Mouse (Mus musculus): ENCODE measurements around the gene Crx. TPM values are rescaled to one million over a fixed set of nuclear protein-coding genes. Genes with fewer than 3 reads are reported as not detected.

Crx gene
- not detected in 2 replicates for polyA plus RNA-seq (2014; fragmentation: Nextera tagmentation; extraction: Ambion mirVana)

- Histone ChIP-seq H3K4me2 (ENCODE audit: low read length) (no peak within 1 kb of the TSS), H3K9me3 (ENCODE audit: control insufficient read depth, low read length) (no peaks in the 10 kb centered on the region), H3K27me3 (ENCODE audit: control insufficient read depth, insufficient read depth, low read length) (no peaks in the 10 kb centered on the region), H3K9ac (ENCODE audit: low read length) (no peak within 1 kb of the TSS), H3K36me3 (ENCODE audit: control insufficient read depth, insufficient read depth, low read length) (no peaks in the 10 kb centered on the region), H3K4me3 (ENCODE audit: control insufficient read depth in 1 of 2, insufficient read depth in 1 of 2, low read depth in 1 of 2, low read length in 2 of 2) (no peak within 1 kb of the TSS), H3K27ac (replicated peaks in 1 of 2; ENCODE audit: control insufficient read depth in 1 of 2, insufficient read depth in 1 of 2, low read depth in 2 of 2, low read length in 2 of 2) (no peak within 1 kb of the TSS), H3K4me1 (ENCODE audit: control insufficient read depth in 2 of 2, insufficient read depth in 2 of 2, low read length in 2 of 2) (no peaks in the 10 kb centered on the region)
- whole genome bisulfite sequencing, result 28% methylated on average over 4 of the region's 4 CpGs
- ATAC-seq (ENCODE audit: insufficient number of reproducible peaks, insufficient read depth, low FRiP score, low read depth), result no peak
These were observed at the start of gene Crx for GRCm38 (mm10) chr7:15879756-15880155. Crx (minus strand) TSS chr7:15879968.

DNA sequence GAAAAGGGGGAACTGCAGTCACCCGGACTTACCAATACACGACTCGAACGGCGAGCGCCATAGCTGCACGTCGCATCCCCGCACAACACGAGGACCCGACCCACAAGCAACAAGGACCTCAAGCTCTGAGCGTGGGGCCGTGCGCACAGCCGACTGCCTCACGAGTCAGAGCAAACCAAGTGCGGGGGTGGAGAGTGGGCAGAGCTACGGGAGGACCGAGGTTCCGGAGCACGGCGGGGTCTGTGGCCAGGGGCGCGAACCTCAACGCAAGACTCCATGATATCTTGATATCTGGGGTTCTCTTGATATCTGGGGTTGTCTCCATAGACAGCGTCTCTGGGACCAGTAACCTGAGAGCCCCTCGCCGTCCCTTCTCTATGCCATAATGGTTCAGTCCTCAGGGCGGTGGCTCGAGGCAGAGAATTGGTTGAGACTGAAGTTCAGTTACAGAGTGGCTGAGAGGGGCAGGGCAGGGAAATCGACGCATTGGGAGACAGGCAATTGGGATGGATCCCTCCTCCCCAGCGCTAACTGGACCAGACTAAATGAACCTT lies 42.5 kb upstream of the Crx start, which contains the start of gene Selenow:
Selenow (minus strand) TSS at position 183 of the 554 bp plus-strand sequence.
- peak; percentile 91 for ATAC-seq (ENCODE audit: insufficient number of reproducible peaks, insufficient read depth, low FRiP score, low read depth)
- WGBS, result under 1% methylated on average over 33 of the region's 33 CpGs
- peak within 1 kb of the TSS; percentile 82 to 87 for H3K27ac ChIP-seq (replicated peaks in 1 of 2; ENCODE audit: control insufficient read depth in 1 of 2, insufficient read depth in 1 of 2, low read depth in 2 of 2, low read length in 2 of 2)
- no peaks in the 10 kb centered on the region for H3K27me3 ChIP-seq (ENCODE audit: control insufficient read depth, insufficient read depth, low read length)
- H3K9me3 ChIP-seq (ENCODE audit: control insufficient read depth, low read length), result no peaks in the 10 kb centered on the region
- H3K4me3 ChIP-seq (ENCODE audit: control insufficient read depth in 1 of 2, insufficient read depth in 1 of 2, low read depth in 1 of 2, low read length in 2 of 2), result peak within 1 kb of the TSS; percentile 67 to 84
- peaks cover 31% of the 10 kb centered on the region for H3K36me3 ChIP-seq (ENCODE audit: control insufficient read depth, insufficient read depth, low read length)
- peak within 1 kb of the TSS; percentile 90 for H3K4me2 ChIP-seq (ENCODE audit: low read length)
- H3K4me1 ChIP-seq (ENCODE audit: control insufficient read depth in 2 of 2, insufficient read depth in 2 of 2, low read length in 2 of 2), result peaks cover 15 to 23% of the 10 kb centered on the region in 2 experiments
- peak within 1 kb of the TSS; percentile 89 for H3K9ac ChIP-seq (ENCODE audit: low read length)

DNA sequence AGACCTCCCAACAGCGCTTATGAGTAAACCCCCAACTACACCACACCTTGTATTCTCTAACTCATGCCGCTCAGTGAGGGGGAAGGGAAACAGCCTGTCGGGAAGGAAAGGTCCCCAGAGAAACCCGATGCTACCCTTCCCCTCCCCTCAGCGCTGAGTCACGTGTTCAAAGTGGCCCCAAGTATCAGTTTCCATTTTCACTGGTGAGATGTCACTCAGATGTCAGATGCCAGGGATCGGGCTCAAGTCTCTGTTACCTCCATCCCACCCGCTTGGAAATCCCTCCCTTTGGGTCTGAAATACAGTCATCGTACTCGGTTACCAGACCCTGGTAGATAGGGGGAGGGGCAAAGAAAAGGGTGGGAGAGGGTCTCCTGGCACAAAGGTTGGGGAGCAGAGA lies 42.0 kb upstream of the Crx start:
- ATAC-seq (ENCODE audit: insufficient number of reproducible peaks, insufficient read depth, low FRiP score, low read depth), result peak; percentile 45
- Histone ChIP-seq H3K4me2 (ENCODE audit: low read length) (peak overlapping the region; percentile 90), H3K27me3 (ENCODE audit: control insufficient read depth, insufficient read depth, low read length) (no peaks in the 10 kb centered on the region), H3K36me3 (ENCODE audit: control insufficient read depth, insufficient read depth, low read length) (peaks cover 36% of the 10 kb centered on the region), H3K4me3 (ENCODE audit: control insufficient read depth in 1 of 2, insufficient read depth in 1 of 2, low read depth in 1 of 2, low read length in 2 of 2) (peak overlapping the region; percentile 67 to 84), H3K27ac (replicated peaks in 1 of 2; ENCODE audit: control insufficient read depth in 1 of 2, insufficient read depth in 1 of 2, low read depth in 2 of 2, low read length in 2 of 2) (peak overlapping the region; percentile 62 to 87), H3K9ac (ENCODE audit: low read length) (peak overlapping the region; percentile 89), H3K4me1 (ENCODE audit: control insufficient read depth in 2 of 2, insufficient read depth in 2 of 2, low read length in 2 of 2) (peaks cover 15 to 23% of the 10 kb centered on the region in 2 experiments), H3K9me3 (ENCODE audit: control insufficient read depth, low read length) (no peaks in the 10 kb centered on the region)
- 0% methylated on average over 10 of the region's 10 CpGs for WGBS

DNA sequence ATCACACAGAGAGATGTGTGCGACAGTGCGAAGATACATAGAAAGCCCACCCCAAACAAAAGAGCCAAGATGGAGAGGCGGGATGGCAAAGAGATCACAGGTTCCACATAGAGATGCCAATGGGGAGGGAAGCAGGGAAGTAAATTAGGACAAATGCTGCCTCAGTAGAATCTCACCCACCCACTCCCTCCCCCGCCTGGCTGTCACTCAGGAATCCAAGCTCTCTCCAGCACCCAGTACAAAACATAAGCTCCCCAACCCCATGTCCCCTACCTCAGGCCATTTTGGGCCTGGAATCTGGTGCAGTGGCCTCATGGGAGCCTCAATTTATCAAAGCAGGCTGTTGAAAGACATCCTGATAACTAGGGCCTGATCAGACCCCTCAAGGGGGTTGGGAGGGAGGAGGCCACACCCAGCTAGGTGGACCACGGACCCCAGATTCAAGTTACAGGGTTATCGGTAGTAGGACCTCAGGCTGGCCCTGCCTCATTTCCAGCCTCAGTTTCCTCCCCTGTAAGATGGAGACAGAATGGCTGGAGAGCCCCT lies 41.0 kb upstream of the Crx start:
- no peaks in the 10 kb centered on the region for H3K27me3 ChIP-seq (ENCODE audit: control insufficient read depth, insufficient read depth, low read length)
- peak overlapping the region; percentile 90 for H3K4me2 ChIP-seq (ENCODE audit: low read length)
- H3K9ac ChIP-seq (ENCODE audit: low read length), result peak overlapping the region; percentile 89
- peaks cover 45% of the 10 kb centered on the region for H3K36me3 ChIP-seq (ENCODE audit: control insufficient read depth, insufficient read depth, low read length)
- ATAC-seq (ENCODE audit: insufficient number of reproducible peaks, insufficient read depth, low FRiP score, low read depth), result no peak
- no peak overlapping the region for H3K27ac ChIP-seq (replicated peaks in 1 of 2; ENCODE audit: control insufficient read depth in 1 of 2, insufficient read depth in 1 of 2, low read depth in 2 of 2, low read length in 2 of 2)
- 63% methylated on average over 6 of the region's 6 CpGs for WGBS
- H3K4me3 ChIP-seq (ENCODE audit: control insufficient read depth in 1 of 2, insufficient read depth in 1 of 2, low read depth in 1 of 2, low read length in 2 of 2), result peak overlapping the region; percentile 67 to 84
- no peaks in the 10 kb centered on the region for H3K9me3 ChIP-seq (ENCODE audit: control insufficient read depth, low read length)
- peaks cover 15 to 23% of the 10 kb centered on the region in 2 experiments for H3K4me1 ChIP-seq (ENCODE audit: control insufficient read depth in 2 of 2, insufficient read depth in 2 of 2, low read length in 2 of 2)

- Histone ChIP-seq H3K4me2 (ENCODE audit: low read length) (peak overlapping the region; percentile 90), H3K4me1 (ENCODE audit: control insufficient read depth in 2 of 2, insufficient read depth in 2 of 2, low read length in 2 of 2) (peaks cover 15 to 23% of the 10 kb centered on the region in 2 experiments), H3K4me3 (ENCODE audit: control insufficient read depth in 1 of 2, insufficient read depth in 1 of 2, low read depth in 1 of 2, low read length in 2 of 2) (no peak overlapping the region), H3K27me3 (ENCODE audit: control insufficient read depth, insufficient read depth, low read length) (no peaks in the 10 kb centered on the region), H3K27ac (replicated peaks in 1 of 2; ENCODE audit: control insufficient read depth in 1 of 2, insufficient read depth in 1 of 2, low read depth in 2 of 2, low read length in 2 of 2) (no peak overlapping the region), H3K9me3 (ENCODE audit: control insufficient read depth, low read length) (no peaks in the 10 kb centered on the region), H3K36me3 (ENCODE audit: control insufficient read depth, insufficient read depth, low read length) (peaks cover 45% of the 10 kb centered on the region), H3K9ac (ENCODE audit: low read length) (no peak overlapping the region)
- WGBS, result 92% methylated on average over 9 of the region's 9 CpGs
- no peak for ATAC-seq (ENCODE audit: insufficient number of reproducible peaks, insufficient read depth, low FRiP score, low read depth)
These were observed 40.2 kb upstream of the Crx start for GRCm38 (mm10) chr7:15919947-15920346.

DNA sequence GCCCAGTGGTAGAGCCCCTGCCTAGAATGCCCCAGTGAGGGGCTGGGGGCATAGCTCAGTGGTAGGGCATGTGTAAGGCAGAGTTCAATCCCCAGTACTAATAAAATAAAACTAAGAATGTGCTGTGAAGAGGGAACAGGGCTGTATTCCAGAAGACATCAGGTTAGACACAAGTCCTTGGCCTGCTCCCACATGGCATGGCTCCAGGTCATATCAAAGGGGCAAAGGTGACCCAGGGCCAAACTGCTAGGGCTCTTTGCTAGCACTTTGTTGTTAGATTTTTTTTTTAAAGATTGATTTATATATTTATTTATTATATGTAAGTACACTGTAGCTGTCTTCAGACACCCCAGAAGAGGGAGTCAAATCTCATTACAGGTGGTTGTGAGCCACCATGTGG lies 38.6 kb upstream of the Crx start:
- H3K4me2 ChIP-seq (ENCODE audit: low read length), result no peak overlapping the region
- no peak for ATAC-seq (ENCODE audit: insufficient number of reproducible peaks, insufficient read depth, low FRiP score, low read depth)
- H3K9ac ChIP-seq (ENCODE audit: low read length), result no peak overlapping the region
- H3K27ac ChIP-seq (replicated peaks in 1 of 2; ENCODE audit: control insufficient read depth in 1 of 2, insufficient read depth in 1 of 2, low read depth in 2 of 2, low read length in 2 of 2), result no peak overlapping the region
- H3K36me3 ChIP-seq (ENCODE audit: control insufficient read depth, insufficient read depth, low read length), result peaks cover 45% of the 10 kb centered on the region
- H3K4me1 ChIP-seq (ENCODE audit: control insufficient read depth in 2 of 2, insufficient read depth in 2 of 2, low read length in 2 of 2), result peaks cover 15 to 23% of the 10 kb centered on the region in 2 experiments
- no peak overlapping the region for H3K4me3 ChIP-seq (ENCODE audit: control insufficient read depth in 1 of 2, insufficient read depth in 1 of 2, low read depth in 1 of 2, low read length in 2 of 2)
- no peaks in the 10 kb centered on the region for H3K9me3 ChIP-seq (ENCODE audit: control insufficient read depth, low read length)
- H3K27me3 ChIP-seq (ENCODE audit: control insufficient read depth, insufficient read depth, low read length), result no peaks in the 10 kb centered on the region

GRCm38 (mm10) chr7:15916996-15917395 lies 37.2 kb upstream of the Crx start:
- Histone ChIP-seq H3K4me2 (ENCODE audit: low read length) (no peak overlapping the region), H3K27ac (replicated peaks in 1 of 2; ENCODE audit: control insufficient read depth in 1 of 2, insufficient read depth in 1 of 2, low read depth in 2 of 2, low read length in 2 of 2) (no peak overlapping the region), H3K36me3 (ENCODE audit: control insufficient read depth, insufficient read depth, low read length) (peaks cover 45% of the 10 kb centered on the region), H3K27me3 (ENCODE audit: control insufficient read depth, insufficient read depth, low read length) (no peaks in the 10 kb centered on the region), H3K4me3 (ENCODE audit: control insufficient read depth in 1 of 2, insufficient read depth in 1 of 2, low read depth in 1 of 2, low read length in 2 of 2) (no peak overlapping the region), H3K4me1 (ENCODE audit: control insufficient read depth in 2 of 2, insufficient read depth in 2 of 2, low read length in 2 of 2) (peaks cover 11 to 22% of the 10 kb centered on the region in 2 experiments), H3K9ac (ENCODE audit: low read length) (no peak overlapping the region), H3K9me3 (ENCODE audit: control insufficient read depth, low read length) (no peaks in the 10 kb centered on the region)
- no peak for ATAC-seq (ENCODE audit: insufficient number of reproducible peaks, insufficient read depth, low FRiP score, low read depth)
- WGBS, result 85% methylated on average over 4 of the region's 4 CpGs
